Mouse (Mus musculus) G1E (cell line): ENCODE measurements around the gene Nipa1. TPM values are rescaled to one million over a fixed set of nuclear protein-coding genes. Genes with fewer than 3 reads are reported as not detected.

Experiments
- ATAC-seq: 2 replicates; pipeline ENCODE4 v1.8.0; 2016; ENCODE audit warnings: mild to moderate bottlenecking; ENCODE audit not compliant: insufficient number of reproducible peaks, poor library complexity, low FRiP score, severe bottlenecking; ENCODE audit errors: extremely low read depth
- DNase-seq: peaks from one replicate; pipeline ENCODE4 v3.0.0; 2012; ENCODE audit warnings: low spot score
- H3K27me3 ChIP-seq: 2 replicates; pipeline ENCODE4 v1.6.1; 2012; ENCODE audit warnings: mild to moderate bottlenecking, low read length, inconsistent platforms; ENCODE audit not compliant: insufficient read depth
- H3K36me3 ChIP-seq: replicated peaks from 2 replicates; pipeline ENCODE3; 2012; ENCODE audit warnings: mild to moderate bottlenecking, inconsistent platforms
- H3K4me1 ChIP-seq: 2 replicates; pipeline ENCODE4 v1.6.1; 2012; ENCODE audit warnings: low read depth, low read length, inconsistent platforms, mixed read lengths; ENCODE audit not compliant: insufficient read depth
- H3K4me3 ChIP-seq: 2 replicates; pipeline ENCODE4 v1.5.1; 2012; ENCODE audit warnings: low read depth, mild to moderate bottlenecking, inconsistent platforms, low read length, moderate library complexity, mixed read lengths
- H3K9me3 ChIP-seq: replicated peaks from 2 replicates; pipeline ENCODE4 v1.6.1; 2012; ENCODE audit warnings: inconsistent platforms
- CTCF ChIP-seq: IDR thresholded peaks from 2 replicates; pipeline ENCODE4 v1.5.1; 2012; ENCODE audit warnings: low read depth, low read length, inconsistent platforms, mixed read lengths
- GATA1 ChIP-seq: IDR thresholded peaks from 2 replicates; pipeline ENCODE4 v1.6.1; 2012; ENCODE audit warnings: borderline replicate concordance, low read length, inconsistent platforms, mixed read lengths
- GATA2 ChIP-seq: IDR thresholded peaks from 2 replicates; pipeline ENCODE4 v1.6.1; 2012; ENCODE audit warnings: low read depth, low read length, inconsistent platforms, borderline replicate concordance
- POLR2AphosphoS5 ChIP-seq: IDR thresholded peaks from 2 replicates; pipeline ENCODE4 v1.6.1; 2012; ENCODE audit warnings: low read depth, low read length, inconsistent platforms; ENCODE audit not compliant: insufficient replicate concordance
- TAL1 ChIP-seq: conservative IDR thresholded peaks from 2 replicates; pipeline ENCODE4 v1.6.1; 2012; ENCODE audit warnings: low read depth, low read length, inconsistent platforms, mixed read lengths
- polyA plus RNA-seq: library from polyadenylated mRNA; stranded (reverse); fragments of >175 nt; gene quantifications from 2 replicates; pipeline ENCODE4 v1.2.3, GENCODE M21; 2012
- total RNA-seq, 2 experiments: library from RNA; stranded (forward) in 1 of 2; stranded (reverse) in 1 of 2; fragments of 200-1000 nt in 1 of 2; fragments of >200 nt in 1 of 2; fragmentation: Nextera tagmentation in 1 of 2; gene quantifications; 2 replicates each; pipeline ENCODE4 v1.2.3; 2014 to 2017

Gene Nipa1
- total and polyA plus RNA-seq, 3 experiments: 2.0 to 10.2 (median 8.0) TPM

DNA sequence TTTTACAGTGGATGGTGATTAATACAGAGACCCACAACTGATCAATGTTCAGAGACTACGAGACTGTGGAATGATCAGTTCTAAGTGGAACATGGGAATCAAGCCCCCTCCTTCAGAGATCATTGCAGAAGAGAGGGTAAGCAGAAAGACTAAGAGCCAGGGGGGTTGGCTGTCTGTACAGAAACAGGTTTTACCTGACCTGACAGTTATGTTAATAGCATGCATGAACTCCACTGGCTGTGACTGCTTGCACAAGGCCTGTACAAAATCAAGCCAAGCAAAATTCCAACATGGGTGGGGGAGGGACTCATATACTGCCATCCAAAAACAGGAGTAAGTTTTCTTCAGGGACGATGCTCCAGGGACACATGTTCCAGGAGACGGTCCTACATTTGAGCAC lies 28.6 kb downstream of the Nipa1 start:
- 0 out of 2 replicates have a peak, but pooled peaks cover 2% of the 10 kb centered on the region for H3K9me3 ChIP-seq
- no peak for ATAC-seq
- H3K4me1 ChIP-seq: peaks cover 11% of the 10 kb centered on the region
- H3K36me3 ChIP-seq: peaks cover 61% of the 10 kb centered on the region
- DNase-seq: no peak
- H3K4me3 ChIP-seq: no peak overlapping the region
- H3K27me3 ChIP-seq: no peaks in the 10 kb centered on the region
- TF ChIP-seq TAL1 (no peak), GATA1 (no peak), POLR2AphosphoS5 (no peak), CTCF (no peak), GATA2 (no peak)

DNA sequence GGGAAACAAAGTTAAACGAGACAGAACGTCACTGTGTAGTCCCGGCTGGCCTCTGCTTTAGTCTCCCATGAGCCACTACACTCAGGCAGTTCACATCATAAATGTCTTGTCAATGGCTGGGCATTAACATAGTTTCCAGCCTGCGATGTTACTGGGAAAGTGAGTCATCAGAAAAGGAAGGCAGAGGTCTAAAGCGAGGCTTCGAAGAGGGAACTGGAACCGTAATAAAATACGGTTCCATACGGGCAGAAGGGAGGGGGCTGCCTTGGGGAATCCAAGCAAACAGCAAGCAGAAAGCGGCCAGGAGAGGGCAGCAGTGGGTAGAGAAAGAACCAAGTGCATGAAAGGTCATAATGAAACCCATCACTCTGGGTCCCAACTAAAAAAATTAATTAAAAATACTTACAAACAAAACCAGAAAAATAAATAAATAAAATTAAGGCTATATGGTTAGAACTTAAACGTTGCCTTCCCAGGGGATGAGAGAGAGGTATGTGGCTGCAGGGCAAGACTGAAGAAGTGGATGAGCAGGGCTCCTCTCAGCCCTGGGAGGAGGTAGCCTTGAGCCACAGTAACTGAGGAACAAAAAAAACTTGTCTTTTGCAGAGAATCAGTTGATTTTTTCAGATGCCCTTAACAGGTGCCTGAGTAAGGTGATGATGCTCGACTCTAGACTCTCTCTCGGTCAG lies 33.1 kb downstream of the Nipa1 start:
- no peaks in the 10 kb centered on the region for H3K27me3 ChIP-seq
- TF ChIP-seq CTCF (peak; percentile 36), GATA2 (no peak)
- H3K9me3 ChIP-seq: 0 out of 2 replicates have a peak, but pooled peaks cover 2% of the 10 kb centered on the region
- H3K4me3 ChIP-seq: no peak overlapping the region
- ATAC-seq (peak; percentile 68), DNase-seq (peak; percentile 37)
- peaks cover 70% of the 10 kb centered on the region for H3K36me3 ChIP-seq
- peaks cover 6% of the 10 kb centered on the region for H3K4me1 ChIP-seq

DNA sequence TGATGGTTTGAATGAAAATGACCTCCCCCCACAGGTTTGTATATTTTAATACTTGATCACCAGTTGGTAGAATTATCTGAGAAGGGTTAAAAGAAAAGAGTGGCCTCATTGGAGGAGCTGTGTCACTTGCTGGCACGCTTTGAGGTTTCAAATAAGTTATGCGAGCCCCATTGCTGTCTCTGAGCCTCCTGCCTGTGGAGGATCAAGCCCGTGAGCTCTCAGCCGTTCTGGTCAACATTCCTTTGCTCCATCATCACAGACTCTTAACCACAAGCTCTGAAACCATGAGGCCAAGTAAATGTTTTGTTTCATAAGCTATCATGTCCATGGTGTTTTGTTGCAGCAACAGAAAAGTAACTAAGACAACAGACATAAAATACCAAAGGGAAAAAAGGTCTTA lies 35.0 kb downstream of the Nipa1 start:
- Histone ChIP-seq H3K27me3 (no peaks in the 10 kb centered on the region), H3K4me1 (peaks cover 6% of the 10 kb centered on the region), H3K36me3 (peaks cover 77% of the 10 kb centered on the region), H3K4me3 (no peak overlapping the region), H3K9me3 (0 out of 2 replicates have a peak, but pooled peaks cover 2% of the 10 kb centered on the region)
- TF ChIP-seq TAL1 (no peak), GATA2 (no peak), CTCF (no peak), POLR2AphosphoS5 (no peak)
- no peak for DNase-seq
- ATAC-seq: no peak

DNA sequence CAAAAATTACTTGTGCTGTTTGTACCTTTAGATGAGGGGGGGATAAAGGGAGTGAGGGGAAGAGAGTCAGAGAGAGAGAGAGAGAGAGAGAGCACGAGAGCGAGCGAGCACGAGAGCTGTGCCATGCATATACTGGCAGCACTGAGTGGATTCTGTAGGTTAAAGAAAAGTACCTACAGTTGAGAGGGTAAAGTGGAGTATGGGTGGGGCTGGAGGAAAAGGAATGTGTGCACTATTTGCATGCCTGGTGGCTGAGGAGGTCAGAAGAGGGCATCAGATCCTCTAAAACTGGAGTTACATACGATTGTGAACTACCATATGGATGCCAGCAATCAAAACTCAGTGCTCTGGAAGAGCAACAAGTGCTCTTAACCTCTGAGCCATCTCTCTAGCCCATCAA lies 36.6 kb downstream of the Nipa1 start:
- TF ChIP-seq POLR2AphosphoS5: no peak
- peaks cover 86% of the 10 kb centered on the region for H3K36me3 ChIP-seq
- H3K4me1 ChIP-seq: peaks cover 6% of the 10 kb centered on the region
- H3K27me3 ChIP-seq: no peaks in the 10 kb centered on the region
- no peak for DNase-seq
- 0 out of 2 replicates have a peak, but pooled peaks cover 2% of the 10 kb centered on the region for H3K9me3 ChIP-seq
- H3K4me3 ChIP-seq: no peak overlapping the region
- ATAC-seq: no peak

DNA sequence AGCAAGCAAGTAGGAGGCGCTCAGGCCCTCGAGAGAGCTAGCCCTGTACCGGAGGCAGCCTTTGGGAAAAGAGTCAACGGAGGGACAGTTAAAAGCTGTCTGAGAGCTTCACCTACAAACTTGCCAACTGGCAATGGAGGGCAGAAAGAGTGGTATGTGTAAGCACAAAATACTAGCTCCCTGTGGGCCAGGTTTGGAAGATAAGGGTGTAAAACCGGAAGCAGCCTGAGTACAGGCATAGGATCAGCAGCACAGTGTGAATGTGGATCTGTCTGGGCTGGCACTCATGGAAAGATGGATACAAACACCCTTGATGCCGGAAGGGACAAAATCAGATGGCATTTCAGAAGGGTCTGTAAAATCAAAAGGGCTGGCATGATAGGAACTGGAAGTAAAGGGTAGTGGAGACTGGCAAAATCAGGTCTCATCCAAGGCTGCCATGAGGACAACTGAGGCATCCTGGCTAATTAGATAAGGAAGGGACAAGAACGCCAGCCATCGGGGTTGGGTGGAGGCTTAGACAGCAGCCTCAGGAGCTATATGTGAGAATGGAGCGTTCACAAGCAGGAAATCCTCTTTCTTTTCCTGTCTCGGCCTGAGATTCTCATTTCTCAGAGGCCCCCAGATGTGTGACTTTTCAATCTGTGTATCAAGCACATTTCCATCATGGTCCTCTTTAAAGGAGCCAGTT lies 37.6 kb downstream of the Nipa1 start:
- Histone ChIP-seq H3K4me3 (no peak overlapping the region), H3K9me3 (no peaks in the 10 kb centered on the region), H3K27me3 (no peaks in the 10 kb centered on the region), H3K4me1 (peaks cover 3% of the 10 kb centered on the region), H3K36me3 (peaks cover 78% of the 10 kb centered on the region)
- no peak for DNase-seq
- TF ChIP-seq CTCF: no peak
- no peak for TF ChIP-seq GATA1
- no peak for TF ChIP-seq POLR2AphosphoS5
- no peak for ATAC-seq

DNA sequence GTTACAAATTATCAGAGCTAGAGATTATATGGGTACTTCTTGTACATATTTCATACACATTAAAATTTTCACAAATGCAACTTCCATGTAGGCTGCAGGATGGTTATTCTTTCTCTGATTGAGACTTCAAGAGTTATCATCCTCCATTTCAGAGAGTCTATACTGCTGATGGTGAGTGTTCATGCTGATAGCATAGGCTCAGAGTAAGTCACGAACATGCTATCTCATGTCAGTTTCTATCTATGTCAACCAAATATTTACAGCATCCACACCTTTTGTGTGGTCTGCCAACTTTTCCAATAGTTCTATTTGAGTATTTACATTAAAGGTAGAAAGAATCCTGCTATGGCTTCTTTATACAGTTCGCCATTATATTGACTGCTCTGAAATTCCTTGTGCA lies 38.2 kb downstream of the Nipa1 start:
- Histone ChIP-seq H3K27me3 (no peaks in the 10 kb centered on the region), H3K4me3 (no peak overlapping the region), H3K9me3 (no peaks in the 10 kb centered on the region), H3K36me3 (peaks cover 75% of the 10 kb centered on the region), H3K4me1 (peaks cover 3% of the 10 kb centered on the region)
- TF ChIP-seq TAL1 (no peak), CTCF (no peak), GATA1 (no peak), GATA2 (no peak)
- ATAC-seq (no peak), DNase-seq (no peak)

DNA sequence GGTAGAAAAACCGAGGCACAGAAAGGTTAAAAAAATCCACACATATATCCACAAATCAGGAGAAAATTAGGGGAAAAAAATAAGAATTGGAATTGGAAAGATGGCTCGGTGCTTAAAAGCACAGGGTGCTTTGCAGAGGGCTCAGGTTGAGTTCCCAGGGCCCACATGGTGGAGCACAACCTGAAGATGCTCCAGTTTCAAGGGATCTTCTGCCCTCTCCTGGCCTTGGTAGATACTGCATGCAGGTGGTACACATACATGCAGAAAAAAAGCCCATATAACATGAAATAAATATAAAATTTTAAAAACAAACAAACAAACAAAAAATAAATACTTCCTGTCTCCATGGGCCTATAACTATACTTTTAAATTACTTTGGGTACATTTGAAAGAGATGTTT lies 45.3 kb downstream of the Nipa1 start:
- Histone ChIP-seq H3K9me3 (0 out of 2 replicates have a peak, but pooled peaks cover 3% of the 10 kb centered on the region), H3K27me3 (no peaks in the 10 kb centered on the region), H3K36me3 (peaks cover 46% of the 10 kb centered on the region), H3K4me1 (peaks cover 9% of the 10 kb centered on the region), H3K4me3 (no peak overlapping the region)
- no peak for ATAC-seq
- TF ChIP-seq POLR2AphosphoS5: no peak
- no peak for DNase-seq
